Mouse (Mus musculus): ENCODE measurements at regions not wholly inside any gene's neighbourhood (a gene's known extent, or its start where the extent isn't known, plus 50 kb on each side); places are given as distances from the start of the nearest gene placed in this dataset. TPM values are rescaled to one million over a fixed set of nuclear protein-coding genes. Genes with fewer than 3 reads are reported as not detected.

DNA sequence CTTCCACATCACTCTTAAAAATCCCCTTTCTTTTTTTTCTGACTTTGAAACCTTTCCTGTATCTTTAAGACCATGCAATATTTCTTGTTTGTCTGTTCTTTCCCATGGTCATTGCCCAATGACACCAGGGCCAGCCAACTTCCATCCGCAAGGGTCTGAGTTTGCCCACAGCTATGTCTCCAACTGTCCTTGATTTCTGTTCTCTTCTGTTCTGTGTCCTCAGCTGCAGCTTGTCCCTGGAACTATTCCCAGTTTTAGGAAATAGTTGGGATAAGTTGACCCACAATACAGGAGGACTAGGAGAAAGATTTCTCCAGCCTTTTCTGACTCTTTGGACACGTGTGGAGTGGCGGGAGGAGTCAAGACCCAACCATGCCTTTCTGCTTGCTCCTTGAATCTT lies 57.1 kb upstream of the Mocs2 start:
- H3K4me2 ChIP-seq = no peak overlapping the region
- no peaks in the 10 kb centered on the region for H3K9me3 ChIP-seq
- H3K27me3 ChIP-seq = no peaks in the 10 kb centered on the region
- ATAC-seq (ENCODE audit: low read depth) = no peak
- H3K9ac ChIP-seq = no peak overlapping the region
- H3K27ac ChIP-seq (replicated peaks) = no peak overlapping the region
- 92% methylated on average over 3 of the region's 3 CpGs for WGBS
- H3K4me1 ChIP-seq (replicated peaks) = no peaks in the 10 kb centered on the region
- no peaks in the 10 kb centered on the region for H3K36me3 ChIP-seq
- H3K4me3 ChIP-seq = no peak overlapping the region

Small RNA genes lying in the stretch of these regions (microRNA-seq; reads per million reads assigned to microRNA genes)
- not detected for gene Gm25950
